ENCODE assay signal across 12 mouse cellular contexts in the genomic region with DNA sequence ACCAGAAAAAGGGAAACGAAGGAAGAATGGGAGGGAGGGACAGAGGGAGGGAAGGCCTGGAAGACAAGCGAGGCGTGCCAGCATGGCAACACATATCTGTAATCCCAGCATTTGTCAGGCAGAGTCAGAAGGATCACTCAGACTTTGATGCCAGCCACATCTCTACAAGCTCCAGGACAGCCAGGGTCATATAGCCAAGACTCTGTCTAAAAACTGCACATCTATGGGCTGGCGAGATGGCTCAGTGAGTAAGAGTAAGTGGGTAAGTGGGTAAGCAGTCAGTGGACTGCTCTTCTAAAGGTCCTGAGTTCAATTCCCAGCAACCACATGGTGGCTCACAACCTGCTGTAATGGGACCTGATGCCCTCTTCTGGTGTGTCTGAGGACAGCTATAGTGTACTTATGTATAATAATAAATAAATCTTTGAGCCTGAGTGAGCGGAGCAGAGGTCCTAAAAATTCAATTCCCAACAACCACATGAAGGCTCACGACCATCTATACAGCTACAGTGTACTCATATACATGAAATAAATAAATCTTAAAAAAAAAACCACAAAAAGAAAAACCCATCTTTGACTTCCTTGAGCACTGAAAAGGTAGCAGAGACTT. TPM values are rescaled to one million over a fixed set of nuclear protein-coding genes. Genes with fewer than 3 reads are reported as not detected.
"Had no signal": no experiment of that assay in that cellular context is flagged by ENCODE, and none has a peak within 500 bp of the region (broad histone marks: within the 10 kb centered on the region; RNA-seq: fewer than 3 reads in every experiment).

No protein-coding gene starts in this region.

- H3K4me3 ChIP-seq: kidney, embryonic 15.5 days; left cerebral cortex, adult 2 months; liver, embryonic 15.5 days; lung, embryonic 15.5 days; neural tube, embryonic 13.5 days; stomach, embryonic 15.5 days had no signal

- H3K36me3 ChIP-seq: kidney, embryonic 15.5 days; liver, embryonic 15.5 days; lung, embryonic 15.5 days; midbrain, embryonic 10.5 days; neural tube, embryonic 13.5 days; stomach, embryonic 15.5 days had no signal

- H3K27ac ChIP-seq: midbrain, embryonic 10.5 days; neural tube, embryonic 13.5 days had no signal

- H3K27me3 ChIP-seq: kidney, embryonic 15.5 days; lung, embryonic 15.5 days; megakaryocyte, embryonic 14.5 days; stomach, embryonic 15.5 days had no signal

RNA-seq across cellular contexts. Expression of a gene that starts 30.8 kb away (rescaled TPM):
- polyA plus RNA-seq: midbrain, embryonic 14.5 days had no signal

RNA-seq across cellular contexts. Expression of a gene that starts 50.1 kb away (rescaled TPM):
- total RNA-seq: liver, adult 2 months; neutrophil, adult 5-6 weeks had no signal
- polyA plus RNA-seq: kidney, adult 2 months; liver, adult 2 months; lung, embryonic 15.5 days; midbrain, embryonic 10.5 days; midbrain, embryonic 14.5 days had no signal
